Mouse (Mus musculus) kidney, embryonic 15.5 days (tissue): Measurements from ENCODE around the gene Usp7. TPM values are rescaled to one million over a fixed set of nuclear protein-coding genes. Genes with fewer than 3 reads are reported as not detected.

Experiments
- ATAC-seq: fragments of 200-750 bp; cut with Nextera tagmentation; replicated peaks from 2 replicates; pipeline ENCODE4 v1.8.0; 2017; ENCODE audit warnings: moderate TSS enrichment; ENCODE audit not compliant: low FRiP score
- H3K27ac ChIP-seq: fragments of 300-500 bp; sonication (generic); 2 replicates; pipeline ENCODE4 v1.5.1; 2015; ENCODE audit warnings: mild to moderate bottlenecking, inconsistent platforms
- H3K27me3 ChIP-seq: fragments of 300-500 bp; sonication (generic); 2 replicates; pipeline ENCODE4 v1.6.1; 2015; ENCODE audit warnings: inconsistent platforms
- H3K36me3 ChIP-seq: fragments of 300-500 bp; sonication (generic); 2 replicates; pipeline ENCODE4 v1.6.1; 2015; ENCODE audit warnings: inconsistent platforms
- H3K4me1 ChIP-seq: fragments of 300-500 bp; sonication (generic); 2 replicates; pipeline ENCODE4 v1.6.1; 2015; ENCODE audit warnings: inconsistent platforms
- H3K4me2 ChIP-seq: fragments of 300-500 bp; sonication (generic); 2 replicates; pipeline ENCODE4 v1.6.1; 2015; ENCODE audit warnings: moderate library complexity, mild to moderate bottlenecking, inconsistent platforms
- H3K4me3 ChIP-seq: fragments of 300-500 bp; sonication (generic); replicated peaks from 2 replicates; pipeline ENCODE4 v1.5.1; 2015; ENCODE audit warnings: mild to moderate bottlenecking, inconsistent platforms
- H3K9ac ChIP-seq: fragments of 300-500 bp; sonication (generic); 2 replicates; pipeline ENCODE4 v1.6.1; 2015; ENCODE audit warnings: mild to moderate bottlenecking, inconsistent platforms
- H3K9me3 ChIP-seq: fragments of 300-500 bp; sonication (generic); replicated peaks from 2 replicates; pipeline ENCODE4 v1.6.1; 2016; ENCODE audit warnings: inconsistent platforms
- WGBS: fragments of 180-500 bp; shearing (Covaris S2); methylation state at CpG from one replicate; pipeline ENCODE4 v1.1.7; 2015; ENCODE audit warnings: mixed read lengths; 5-methylcytosine and 5-hydroxymethylcytosine counted together
- polyA plus RNA-seq: library from polyadenylated mRNA; unstranded; fragments of >200 nt; fragmentation: Nextera tagmentation; extraction: Ambion mirVana; gene quantifications from 2 replicates; pipeline ENCODE4 v1.2.1, GENCODE M21; 2015

Gene Usp7
- polyA plus RNA-seq, 1 experiment from 2014 or later = 31.3 TPM

- Histone ChIP-seq H3K4me2 (no peak overlapping the region), H3K9me3 (no peaks in the 10 kb centered on the region), H3K36me3 (no peaks in the 10 kb centered on the region), H3K4me3 (no peak overlapping the region), H3K4me1 (no peaks in the 10 kb centered on the region), H3K9ac (no peak overlapping the region), H3K27ac (no peak overlapping the region), H3K27me3 (no peaks in the 10 kb centered on the region)
- ATAC-seq = no peak
- 76% methylated on average over 2 of the region's 2 CpGs for WGBS
Measured at GRCm38 (mm10) chr16:8746509-8746908, 45.6 kb downstream of the Usp7 start.

DNA sequence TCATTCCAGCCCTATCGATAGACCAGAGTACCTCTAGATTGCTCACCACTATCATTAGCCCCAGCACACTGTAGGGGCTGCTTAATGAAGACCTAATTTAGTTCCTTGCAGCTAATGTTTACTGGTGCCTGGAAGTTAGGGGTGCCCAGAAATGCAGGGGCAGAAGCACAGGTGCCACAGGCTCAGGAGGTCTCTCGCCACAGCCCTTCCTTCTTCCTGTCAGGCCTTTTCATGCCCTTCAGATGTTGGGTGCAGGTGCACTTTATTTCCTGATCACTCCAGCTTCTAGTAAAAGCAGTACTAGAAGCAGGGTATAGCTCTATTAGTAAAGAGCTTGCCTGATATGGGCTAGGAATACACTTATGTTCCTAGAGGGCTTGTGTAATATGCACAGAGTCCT is 46.4 kb downstream of the Usp7 start:
- Histone ChIP-seq H3K27ac (no peak overlapping the region), H3K4me2 (no peak overlapping the region), H3K4me3 (no peak overlapping the region), H3K27me3 (no peaks in the 10 kb centered on the region), H3K9ac (no peak overlapping the region), H3K4me1 (no peaks in the 10 kb centered on the region), H3K36me3 (no peaks in the 10 kb centered on the region), H3K9me3 (no peaks in the 10 kb centered on the region)
- ATAC-seq = no peak
- WGBS = 91% methylated on average over 2 of the region's 2 CpGs

GRCm38 (mm10) chr16:8743989-8744388 is 48.1 kb downstream of the Usp7 start:
- Histone ChIP-seq H3K27me3 (no peaks in the 10 kb centered on the region), H3K36me3 (no peaks in the 10 kb centered on the region), H3K4me2 (no peak overlapping the region), H3K27ac (no peak overlapping the region), H3K4me1 (no peaks in the 10 kb centered on the region), H3K9me3 (no peaks in the 10 kb centered on the region), H3K9ac (no peak overlapping the region), H3K4me3 (no peak overlapping the region)
- no peak for ATAC-seq
- 75% methylated on average over 3 of the region's 3 CpGs for WGBS

GRCm38 (mm10) chr16:8741697-8742096 is 50.4 kb downstream of the Usp7 start:
- no peak for ATAC-seq
- WGBS = 74% methylated on average over 5 of the region's 5 CpGs
- H3K4me2 ChIP-seq = no peak overlapping the region
- no peaks in the 10 kb centered on the region for H3K36me3 ChIP-seq
- H3K4me1 ChIP-seq = peaks cover 5% of the 10 kb centered on the region
- H3K27ac ChIP-seq = no peak overlapping the region
- H3K9ac ChIP-seq = no peak overlapping the region
- no peak overlapping the region for H3K4me3 ChIP-seq
- H3K9me3 ChIP-seq = no peaks in the 10 kb centered on the region
- H3K27me3 ChIP-seq = no peaks in the 10 kb centered on the region

DNA sequence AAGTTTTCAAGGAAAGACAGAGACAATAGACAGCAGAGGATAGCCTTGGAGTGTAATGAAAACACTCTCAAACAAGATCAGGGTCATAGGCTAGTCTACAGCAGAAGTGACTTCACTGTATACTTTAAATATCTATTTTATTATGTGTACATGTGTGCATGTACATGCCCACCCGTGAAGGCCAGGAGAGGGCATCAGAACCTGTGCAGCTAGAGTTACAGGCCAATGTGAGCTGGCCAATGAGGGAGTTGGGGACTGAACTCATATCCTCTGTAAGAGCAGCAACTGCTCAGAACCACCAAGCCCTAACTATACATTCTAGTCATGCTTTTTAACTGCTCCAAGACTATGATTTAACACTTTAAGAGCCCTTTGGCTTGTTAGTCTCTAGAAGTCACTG is 51.0 kb downstream of the Usp7 start:
- H3K36me3 ChIP-seq = no peaks in the 10 kb centered on the region
- no peak overlapping the region for H3K4me3 ChIP-seq
- no peak for ATAC-seq
- 58% methylated on average over 1 of the region's 1 CpGs for WGBS
- H3K9ac ChIP-seq = no peak overlapping the region
- no peak overlapping the region for H3K4me2 ChIP-seq
- H3K9me3 ChIP-seq = no peaks in the 10 kb centered on the region
- no peaks in the 10 kb centered on the region for H3K27me3 ChIP-seq
- no peak overlapping the region for H3K27ac ChIP-seq
- peaks cover 11% of the 10 kb centered on the region for H3K4me1 ChIP-seq

DNA sequence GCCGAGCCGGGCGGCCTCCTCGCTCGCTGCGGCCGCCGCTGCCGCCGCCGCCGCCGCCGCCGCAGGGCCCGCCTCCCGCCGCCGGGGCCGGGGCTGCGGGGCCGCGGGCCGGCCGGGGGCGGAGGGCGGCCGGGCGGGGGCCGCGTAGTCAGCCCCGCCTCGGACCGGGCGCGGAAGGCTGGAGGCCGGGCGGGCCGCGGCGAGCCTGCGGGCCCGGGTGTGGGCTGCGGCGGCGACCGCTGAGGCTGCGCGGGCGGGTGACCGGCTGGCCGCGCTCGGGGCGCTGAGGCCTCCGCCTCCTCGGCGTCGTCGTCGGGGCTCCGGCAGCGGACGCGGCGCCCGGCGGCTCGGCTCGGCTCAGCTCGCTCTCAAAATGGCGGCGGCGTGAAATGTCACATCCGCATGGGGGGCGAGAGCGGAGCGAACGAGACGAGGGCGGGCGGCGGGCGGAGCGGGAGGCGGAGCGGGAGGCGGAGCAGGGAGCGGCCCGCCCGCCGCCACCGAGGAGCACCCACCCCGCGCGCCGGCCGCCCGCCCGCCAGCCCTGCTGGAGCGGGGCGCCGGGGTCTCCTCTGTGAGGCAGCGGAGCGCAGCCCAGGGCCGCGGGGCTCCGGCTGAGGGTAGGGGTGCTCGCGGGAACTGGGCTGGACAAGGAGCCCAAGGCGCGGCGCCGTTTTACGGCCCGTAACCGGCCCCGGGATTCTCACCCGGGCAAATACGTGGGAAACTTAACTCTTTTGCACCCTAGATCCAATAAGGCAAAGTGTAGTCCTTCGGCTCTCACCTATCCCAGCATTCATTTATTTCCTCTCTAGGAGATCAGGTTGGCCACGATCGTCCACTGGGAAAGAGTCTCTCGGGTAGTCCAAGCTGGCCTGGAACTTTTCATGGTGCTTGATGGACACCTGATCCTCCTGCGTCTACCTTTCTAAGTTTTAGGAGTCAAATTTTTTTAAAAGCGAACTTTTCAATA is 53.3 kb downstream of the Usp7 start:
- H3K9ac ChIP-seq = peak overlapping the region; percentile 97
- H3K27ac ChIP-seq = peak overlapping the region; percentile 95
- WGBS = 2% methylated on average over 95 of the region's 126 CpGs
- no peaks in the 10 kb centered on the region for H3K27me3 ChIP-seq
- H3K4me2 ChIP-seq = peak overlapping the region; percentile 56
- H3K36me3 ChIP-seq = no peaks in the 10 kb centered on the region
- peaks cover 32% of the 10 kb centered on the region for H3K4me1 ChIP-seq
- no peaks in the 10 kb centered on the region for H3K9me3 ChIP-seq
- peak; percentile 93 for ATAC-seq
- peak overlapping the region; percentile 98 for H3K4me3 ChIP-seq

DNA sequence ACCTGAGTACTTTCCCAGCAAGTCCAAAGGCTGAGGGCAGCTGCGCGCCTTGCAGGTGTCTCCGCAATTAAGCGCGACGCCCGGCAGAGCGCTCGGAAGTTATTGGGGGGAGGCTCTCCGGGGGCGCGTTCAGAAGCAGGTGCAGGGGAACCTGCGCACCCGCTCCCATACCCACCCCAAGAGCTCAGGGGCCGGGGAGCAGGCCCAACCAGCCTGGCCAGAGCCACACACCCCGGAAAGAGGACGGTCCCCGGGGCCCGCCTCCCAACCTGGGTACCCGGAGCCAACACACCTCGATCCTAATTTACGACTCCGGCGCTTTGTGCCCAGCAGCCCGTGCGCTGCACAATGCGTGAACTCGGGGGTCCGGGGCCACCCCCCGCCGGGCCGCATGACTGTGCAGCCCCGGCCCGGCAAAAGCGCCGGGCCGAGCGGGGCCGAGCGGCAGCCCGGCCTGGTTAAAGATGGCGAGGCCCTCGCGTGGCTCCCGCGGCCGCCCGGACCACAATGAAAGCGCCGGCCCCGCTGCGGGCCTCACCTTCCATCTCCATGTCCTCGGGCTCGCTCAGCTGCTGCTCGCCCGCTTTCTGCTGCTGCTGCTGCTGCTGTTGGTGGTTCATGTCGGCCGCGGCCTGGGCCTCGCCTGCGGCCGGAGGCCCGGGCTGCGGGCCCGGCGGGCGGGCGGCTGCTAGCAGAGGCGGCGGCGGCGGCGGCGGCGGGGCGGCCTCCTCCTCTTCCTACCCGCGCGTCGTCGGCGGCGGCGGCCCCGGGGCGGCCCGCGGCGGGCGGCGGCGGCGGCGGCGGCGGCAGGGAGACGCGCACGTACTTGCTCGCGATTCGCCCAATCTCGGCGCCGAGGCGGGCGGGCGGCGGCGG is 54.2 kb downstream of the Usp7 start:
- peak; percentile 37; the same call in 1 of the 2 replicates for ATAC-seq
- Histone ChIP-seq H3K27me3 (no peaks in the 10 kb centered on the region), H3K9me3 (no peaks in the 10 kb centered on the region), H3K4me3 (peak overlapping the region; percentile 98), H3K27ac (peak overlapping the region; percentile 90), H3K36me3 (no peaks in the 10 kb centered on the region), H3K4me1 (peaks cover 35% of the 10 kb centered on the region), H3K9ac (peak overlapping the region; percentile 97), H3K4me2 (peak overlapping the region; percentile 82)
- WGBS = under 1% methylated on average over 91 of the region's 110 CpGs

- Histone ChIP-seq H3K4me3 (peak overlapping the region; percentile 98), H3K9ac (peak overlapping the region; percentile 97), H3K27me3 (no peaks in the 10 kb centered on the region), H3K4me2 (peak overlapping the region; percentile 82), H3K4me1 (peaks cover 35% of the 10 kb centered on the region), H3K9me3 (no peaks in the 10 kb centered on the region), H3K36me3 (no peaks in the 10 kb centered on the region), H3K27ac (peak overlapping the region; percentile 90; the same call in 1 of the 2 replicates)
- WGBS = under 1% methylated on average over 11 of the region's 11 CpGs
- peak; percentile 10; the same call in 1 of the 2 replicates for ATAC-seq
Measured at GRCm38 (mm10) chr16:8737341-8737665, 54.8 kb downstream of the Usp7 start.

GRCm38 (mm10) chr16:8736757-8737156 is 55.4 kb downstream of the Usp7 start:
- ATAC-seq = no peak
- 3% methylated on average over 7 of the region's 7 CpGs for WGBS
- Histone ChIP-seq H3K36me3 (no peaks in the 10 kb centered on the region), H3K4me1 (peaks cover 39% of the 10 kb centered on the region), H3K4me3 (peak overlapping the region; percentile 98), H3K27ac (no peak overlapping the region), H3K27me3 (no peaks in the 10 kb centered on the region), H3K4me2 (peak overlapping the region; percentile 82), H3K9me3 (no peaks in the 10 kb centered on the region), H3K9ac (peak overlapping the region; percentile 97)

- no peaks in the 10 kb centered on the region for H3K27me3 ChIP-seq
- H3K9me3 ChIP-seq = no peaks in the 10 kb centered on the region
- peaks cover 45% of the 10 kb centered on the region for H3K4me1 ChIP-seq
- no peaks in the 10 kb centered on the region for H3K36me3 ChIP-seq
- peak overlapping the region; percentile 97 for H3K9ac ChIP-seq
- 9% methylated on average over 8 of the region's 8 CpGs for WGBS
- peak overlapping the region; percentile 98 for H3K4me3 ChIP-seq
- H3K4me2 ChIP-seq = peak overlapping the region; percentile 82
- H3K27ac ChIP-seq = 0 out of 2 replicates have a peak overlapping the region, but pooled peaks have one; percentile 14
- no peak for ATAC-seq
Measured at GRCm38 (mm10) chr16:8736032-8736431, 56.1 kb downstream of the Usp7 start.

- no peak for ATAC-seq
Measured at GRCm38 (mm10) chr16:8734693-8735092, 57.4 kb downstream of the Usp7 start.

GRCm38 (mm10) chr16:8733624-8734023 is 58.5 kb downstream of the Usp7 start:
- no peak overlapping the region for H3K27ac ChIP-seq
- 88% methylated on average over 4 of the region's 4 CpGs for WGBS
- H3K9ac ChIP-seq = no peak overlapping the region
- no peaks in the 10 kb centered on the region for H3K9me3 ChIP-seq
- no peaks in the 10 kb centered on the region for H3K27me3 ChIP-seq
- H3K4me1 ChIP-seq = peaks cover 57% of the 10 kb centered on the region
- H3K4me3 ChIP-seq = no peak overlapping the region
- no peak overlapping the region for H3K4me2 ChIP-seq
- no peak for ATAC-seq
- H3K36me3 ChIP-seq = no peaks in the 10 kb centered on the region

More at GRCm38 (mm10) chr16:8734693-8735092, 57.4 kb downstream of the Usp7 start:
- Histone ChIP-seq H3K9ac (no peak overlapping the region), H3K9me3 (no peaks in the 10 kb centered on the region), H3K27me3 (no peaks in the 10 kb centered on the region), H3K36me3 (no peaks in the 10 kb centered on the region), H3K4me1 (peaks cover 54% of the 10 kb centered on the region), H3K4me3 (no peak overlapping the region), H3K27ac (no peak overlapping the region), H3K4me2 (no peak overlapping the region)
- WGBS = 75% methylated on average over 4 of the region's 4 CpGs
